ENCODE assay signal across 8 mouse cellular contexts in the genomic region with DNA sequence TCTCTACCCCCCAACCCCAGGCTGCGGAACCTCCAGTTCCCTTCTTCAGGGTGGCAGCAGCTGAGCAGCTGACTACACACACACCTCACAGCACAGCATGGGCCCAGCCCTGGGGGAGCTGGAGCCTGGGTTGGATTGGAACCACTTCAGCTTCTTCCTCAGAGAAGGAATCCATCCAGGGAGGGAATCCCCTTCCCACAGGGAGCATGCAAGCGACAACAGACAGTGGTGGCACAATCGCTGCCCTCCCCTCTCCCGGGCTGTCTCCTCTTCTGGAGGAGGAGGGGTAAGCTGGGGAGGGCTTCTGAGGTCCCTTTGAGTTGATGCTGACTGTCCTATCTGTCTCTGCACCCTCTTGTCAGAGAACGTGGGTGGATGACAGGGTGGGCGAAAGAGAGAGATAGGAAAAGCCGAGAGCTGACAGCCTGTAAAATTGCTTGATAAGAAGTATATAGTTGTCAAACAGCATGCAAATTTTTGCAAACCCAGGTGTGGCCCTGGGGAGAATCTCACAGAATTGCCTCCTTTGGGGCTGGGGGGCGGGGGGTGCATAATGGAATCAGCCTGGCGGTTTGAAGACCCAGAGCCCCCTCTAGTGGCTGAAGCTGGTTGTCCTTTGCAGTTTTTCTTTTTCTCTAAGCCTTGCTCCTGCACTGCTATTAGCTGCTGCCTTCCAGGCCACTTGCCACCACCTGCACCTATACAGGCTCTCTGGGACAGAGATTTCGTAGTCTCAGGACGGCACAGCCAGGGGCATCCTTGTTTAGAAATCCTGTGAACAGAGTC. TPM values are rescaled to one million over a fixed set of nuclear protein-coding genes. Genes with fewer than 3 reads are reported as not detected.
DNase-seq lines count a peak whose midpoint lies in the region; ATAC-seq lines count a peak whose summit lies in the region.

No protein-coding gene starts in this region.

- ATAC-seq in frontal cortex, adult (ENCODE audit: low TSS enrichment) = peak; percentile 57; the same call in 1 of the 2 replicates
- no peak for ATAC-seq in liver, embryonic 12.5 days
- no peak for ATAC-seq in neural tube, embryonic 11.5 days (ENCODE audit: insufficient read depth, low FRiP score, low TSS enrichment)

- no peaks in the 10 kb centered on the region for H3K36me3 ChIP-seq in liver, embryonic 12.5 days
- no peaks in the 10 kb centered on the region for H3K36me3 ChIP-seq in neural tube, embryonic 11.5 days (ENCODE audit: control insufficient read depth, insufficient read depth, low read length)

- no peak overlapping the region for H3K4me3 ChIP-seq in liver, embryonic 12.5 days
- H3K4me3 ChIP-seq in neural tube, embryonic 11.5 days (ENCODE audit: low read depth, low read length) = no peak overlapping the region

- no peak overlapping the region for H3K9ac ChIP-seq in liver, embryonic 12.5 days
- no peak overlapping the region; the same call in 1 of the 2 replicates for H3K9ac ChIP-seq in neural tube, embryonic 11.5 days (ENCODE audit: low read length)

- H3K4me1 ChIP-seq in liver, embryonic 12.5 days = 0 out of 2 replicates have a peak, but pooled peaks cover 10% of the 10 kb centered on the region
- 0 out of 2 replicates have a peak, but pooled peaks cover 4% of the 10 kb centered on the region for H3K4me1 ChIP-seq in neural tube, embryonic 11.5 days (ENCODE audit: control insufficient read depth, insufficient read depth, low read length)

- H3K9me3 ChIP-seq in liver, embryonic 12.5 days (replicated peaks) = no peaks in the 10 kb centered on the region
- H3K9me3 ChIP-seq in neural tube, embryonic 11.5 days (ENCODE audit: control insufficient read depth, low read length) = no peaks in the 10 kb centered on the region

- H3K27ac ChIP-seq in liver, embryonic 12.5 days = no peak overlapping the region
- H3K27ac ChIP-seq in neural tube, embryonic 11.5 days (ENCODE audit: low read depth, low read length) = no peak overlapping the region

- peak; percentile 45 for DNase-seq in ovary, postnatal 36 days (ENCODE audit: low spot score)
- no peak for DNase-seq in ovary, adult 18-20 months (ENCODE audit: low spot score)
- DNase-seq in cerebellum, adult 11-12 months = peak; percentile 71
- peak; percentile 78 for DNase-seq in kidney, postnatal 10 days
- DNase-seq in neural tube, embryonic 11.5 days (ENCODE audit: low spot score) = peak; percentile 56
- peak; percentile 88 for DNase-seq in thymus, postnatal 0 days (ENCODE audit: low spot score)

- H3K27me3 ChIP-seq in liver, embryonic 12.5 days (replicated peaks) = peaks cover 72% of the 10 kb centered on the region
- H3K27me3 ChIP-seq in neural tube, embryonic 11.5 days (ENCODE audit: control insufficient read depth, insufficient read depth, low read length) = no peaks in the 10 kb centered on the region

- H3K4me2 ChIP-seq in liver, embryonic 12.5 days = peak overlapping the region; percentile 10; the same call in 1 of the 2 replicates
- no peak overlapping the region for H3K4me2 ChIP-seq in neural tube, embryonic 11.5 days (ENCODE audit: low read depth)

- WGBS in liver, embryonic 12.5 days (ENCODE audit: insufficient replicate concordance) = 17% methylated on average over 11 of the region's 11 CpGs
- WGBS in neural tube, embryonic 11.5 days = 38% methylated on average over 11 of the region's 11 CpGs

RNA-seq across cellular contexts. Expression of a gene that starts 16.8 kb away (rescaled TPM):
- 32.2 and 33.0 TPM in 2 replicates for polyA plus RNA-seq in liver, embryonic 12.5 days (2016; fragmentation: Nextera tagmentation; extraction: Ambion mirVana)
- polyA plus RNA-seq in neural tube, embryonic 11.5 days (2014; fragmentation: Nextera tagmentation; extraction: Ambion mirVana) = 12.4 and 16.1 TPM in 2 replicates
- polyA plus RNA-seq in thymus, postnatal 0 days (2015; fragmentation: Nextera tagmentation; extraction: Ambion mirVana) = 16.2 and 23.9 TPM in 2 replicates

RNA-seq across cellular contexts. Expression of a gene that starts 22.7 kb away (rescaled TPM):
- polyA plus RNA-seq in liver, embryonic 12.5 days (2016; fragmentation: Nextera tagmentation; extraction: Ambion mirVana) = 0.41 and 0.42 TPM in 2 replicates
- 0.28 and 0.44 TPM in 2 replicates for polyA plus RNA-seq in neural tube, embryonic 11.5 days (2014; fragmentation: Nextera tagmentation; extraction: Ambion mirVana)
- 5.1 and 5.4 TPM in 2 replicates for polyA plus RNA-seq in thymus, postnatal 0 days (2015; fragmentation: Nextera tagmentation; extraction: Ambion mirVana)
